Mouse (Mus musculus) layer of hippocampus, adult 11-12 months (tissue): ENCODE results near the gene Armc6.
A peak's percentile ranks its signal among the peaks of the same experiment; 100 is the strongest.

Experiments
- DNase-seq: peaks from one replicate; pipeline ENCODE4 v3.0.0; 2022; ENCODE audit warnings: low spot score

Gene Armc6

GRCm38 (mm10) chr8:70234080-70234780 is at the start of gene Armc6, which contains the start of gene Sugp2:
Gene Armc6 (minus strand): TSS chr8:70234466.
Gene Sugp2 (plus strand): TSS chr8:70234226.
- DNase-seq, result peak; percentile 95

DNA sequence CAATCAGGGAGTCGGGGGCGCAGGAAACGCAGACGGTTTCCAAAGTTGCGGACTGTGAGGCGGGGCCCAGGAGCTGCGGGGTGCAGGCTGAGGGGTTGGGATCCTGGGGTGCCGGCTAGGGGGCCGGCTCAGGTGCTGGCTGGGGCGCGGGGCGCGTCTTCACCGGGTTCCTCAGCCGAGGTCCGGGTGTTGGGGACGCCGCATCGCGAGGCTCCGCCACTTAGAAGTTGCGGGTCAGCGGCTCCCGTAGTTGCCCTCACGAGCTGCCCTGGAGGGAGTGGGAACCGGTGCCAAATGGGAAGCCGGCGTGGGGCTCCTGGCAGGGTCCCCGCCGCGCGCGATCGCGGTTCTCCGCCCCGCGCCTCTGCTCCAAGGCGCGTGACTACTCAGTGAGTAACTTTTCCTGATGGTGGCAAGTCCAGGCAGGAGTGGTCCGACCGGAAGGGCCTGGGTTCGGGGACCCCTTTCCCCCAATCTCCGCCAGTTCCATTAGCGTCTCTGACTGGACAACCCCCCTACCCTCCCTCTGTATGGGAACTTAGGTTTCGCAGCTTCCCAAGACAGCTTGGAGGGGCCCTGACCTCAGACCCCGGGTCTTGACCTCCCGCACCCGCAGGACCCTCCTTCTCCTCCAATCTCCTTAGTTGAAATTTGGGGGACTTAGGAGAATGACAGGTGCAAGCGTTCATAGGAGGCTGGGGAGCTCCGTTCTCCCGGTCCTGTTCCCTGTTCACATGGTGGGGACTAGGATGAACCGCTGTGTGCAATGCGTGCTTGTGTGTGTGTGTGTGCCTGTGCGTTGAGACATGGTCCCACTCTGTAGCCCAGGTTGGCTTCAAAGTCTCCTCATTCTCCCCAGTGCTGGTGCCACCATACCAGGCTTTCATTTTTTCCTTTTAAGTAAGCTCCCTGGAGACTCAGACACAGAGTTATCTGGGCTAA is 49.1 kb upstream of the Armc6 start:
- no peak for DNase-seq

GRCm38 (mm10) chr8:70282603-70283135 is 48.4 kb upstream of the Armc6 start, which contains the start of gene Homer3:
Gene Homer3 (plus strand): TSS chr8:70282827.
- DNase-seq, result peak; percentile 82

- DNase-seq, result no peak
These were observed 46.7 kb upstream of the Armc6 start for GRCm38 (mm10) chr8:70281001-70281400.

- no peak for DNase-seq
These were observed 45.0 kb upstream of the Armc6 start for GRCm38 (mm10) chr8:70279266-70279665.

DNA sequence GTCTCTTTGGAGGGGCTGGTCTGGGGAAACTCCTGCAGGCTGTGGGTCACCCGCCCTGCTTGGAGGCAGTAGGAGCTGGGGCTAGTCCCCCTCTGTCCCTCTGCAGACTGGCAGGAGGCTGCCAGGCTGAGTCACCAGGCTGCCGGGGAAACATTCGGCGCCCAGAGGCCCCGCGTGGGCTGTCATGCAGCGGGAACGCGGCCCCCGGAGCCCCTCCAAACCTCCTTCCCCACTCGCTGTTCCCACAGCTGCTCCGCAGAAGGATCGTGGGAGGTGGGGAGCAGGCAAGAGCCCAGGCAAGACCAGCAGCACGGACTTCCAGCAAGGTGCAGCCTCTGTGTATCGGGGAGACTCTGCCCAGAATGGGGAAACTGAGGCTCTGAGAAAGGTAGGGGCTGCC is 43.9 kb upstream of the Armc6 start:
- peak; percentile 65 for DNase-seq

- DNase-seq, result no peak
These were observed 42.2 kb upstream of the Armc6 start for GRCm38 (mm10) chr8:70276476-70276875.

GRCm38 (mm10) chr8:70274350-70274749 is 40.1 kb upstream of the Armc6 start:
- no peak for DNase-seq

GRCm38 (mm10) chr8:70272949-70273348 is 38.7 kb upstream of the Armc6 start:
- no peak for DNase-seq

DNA sequence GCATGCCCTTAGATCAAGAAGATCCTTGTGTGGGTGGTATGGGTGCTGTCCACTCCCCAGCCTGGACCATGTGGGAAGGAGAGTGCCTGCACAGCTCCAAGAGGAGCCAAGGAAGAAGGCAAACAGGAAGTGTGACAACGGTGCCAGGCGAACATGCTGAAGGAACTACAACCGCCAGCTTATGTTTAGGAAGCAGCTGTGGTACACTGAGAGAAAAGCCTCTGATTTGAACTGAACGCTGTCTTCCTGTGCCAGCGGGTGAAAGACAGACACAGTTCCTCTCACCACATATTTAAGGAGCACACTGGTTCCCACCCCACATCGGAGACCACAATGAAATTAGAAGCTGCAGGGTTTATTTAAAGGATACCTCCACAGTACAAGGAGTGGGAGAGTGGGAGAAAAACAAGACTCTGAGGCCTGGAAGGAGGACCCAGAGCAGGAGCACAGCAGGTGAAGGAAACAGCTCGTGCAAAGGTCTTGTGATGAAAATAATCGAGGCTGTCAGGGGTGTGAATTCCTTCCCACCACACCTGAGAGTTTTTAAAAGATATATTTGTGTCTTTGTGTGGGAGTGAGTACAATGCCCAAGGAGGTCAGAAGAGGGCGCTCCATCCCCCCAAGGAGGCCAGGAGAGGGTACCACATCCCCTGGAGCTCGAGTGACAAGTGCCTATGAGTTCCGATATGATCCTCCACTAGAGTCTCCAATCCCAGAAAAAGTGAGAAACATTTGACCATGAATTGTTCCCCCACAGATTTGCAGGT is 34.7 kb upstream of the Armc6 start:
- DNase-seq, result no peak

GRCm38 (mm10) chr8:70268311-70268710 is 34.0 kb upstream of the Armc6 start:
- no peak for DNase-seq

DNA sequence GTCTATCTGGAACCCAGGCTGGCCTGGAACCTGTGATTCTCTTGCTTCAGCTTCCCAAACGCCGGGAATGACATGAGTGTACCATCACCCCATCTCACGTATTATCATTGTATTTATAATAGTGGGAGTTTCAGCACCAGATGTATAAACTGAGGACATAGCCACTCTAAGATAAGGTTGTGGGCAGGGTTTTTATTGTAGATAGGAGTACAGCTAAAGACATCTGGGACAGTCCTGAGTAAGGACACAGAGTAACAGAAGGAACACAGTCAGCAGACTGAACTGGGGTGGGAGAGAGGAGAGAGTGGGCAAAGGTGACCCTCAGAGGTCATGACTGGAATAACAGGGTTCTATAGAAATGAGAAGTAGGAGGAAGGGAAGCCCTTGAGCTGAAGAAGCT is 33.4 kb upstream of the Armc6 start:
- DNase-seq, result no peak

DNA sequence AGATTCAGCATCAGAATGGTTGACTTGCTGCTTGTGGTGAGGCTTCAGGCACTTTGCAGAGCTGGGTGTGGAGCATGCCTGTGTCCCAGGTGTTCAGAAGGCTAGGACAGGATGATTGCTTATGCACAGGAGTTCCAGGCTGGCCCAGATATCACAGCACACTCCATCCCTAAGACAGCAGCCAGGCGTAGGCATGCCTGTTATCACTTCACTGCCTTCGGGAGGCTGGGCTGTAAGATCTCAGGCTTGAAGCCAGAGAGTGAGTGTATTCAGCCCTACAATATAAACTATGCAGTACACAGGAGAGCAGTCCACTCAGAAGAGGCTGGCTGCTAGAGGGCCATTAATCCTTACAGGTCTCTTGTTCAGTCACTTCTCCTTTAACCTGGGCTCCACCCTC is 24.8 kb upstream of the Armc6 start:
- DNase-seq, result no peak

DNA sequence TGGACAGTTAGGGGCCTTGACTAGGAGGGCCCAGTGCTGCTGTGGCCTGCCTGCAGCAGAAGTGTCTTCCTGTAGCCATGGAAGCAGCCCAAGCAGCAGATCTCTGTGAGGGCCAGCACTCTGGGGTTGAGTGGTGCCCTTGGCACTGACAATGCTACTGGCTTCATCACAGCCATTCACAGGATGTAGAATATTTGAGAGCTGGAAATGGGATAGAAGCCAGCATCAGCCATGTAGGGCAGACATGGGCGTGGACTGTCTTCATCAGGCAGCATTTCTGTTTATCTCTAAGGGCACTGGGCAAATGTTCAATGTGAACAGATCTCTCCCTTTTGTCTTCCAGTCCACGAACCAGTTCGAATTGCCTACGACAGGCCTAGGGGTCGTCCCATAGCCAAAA is 24.3 kb upstream of the Armc6 start:
- no peak for DNase-seq

GRCm38 (mm10) chr8:70257456-70257855 is 23.2 kb upstream of the Armc6 start:
- no peak for DNase-seq

GRCm38 (mm10) chr8:70254628-70255027 is 20.4 kb upstream of the Armc6 start:
- DNase-seq, result no peak

DNA sequence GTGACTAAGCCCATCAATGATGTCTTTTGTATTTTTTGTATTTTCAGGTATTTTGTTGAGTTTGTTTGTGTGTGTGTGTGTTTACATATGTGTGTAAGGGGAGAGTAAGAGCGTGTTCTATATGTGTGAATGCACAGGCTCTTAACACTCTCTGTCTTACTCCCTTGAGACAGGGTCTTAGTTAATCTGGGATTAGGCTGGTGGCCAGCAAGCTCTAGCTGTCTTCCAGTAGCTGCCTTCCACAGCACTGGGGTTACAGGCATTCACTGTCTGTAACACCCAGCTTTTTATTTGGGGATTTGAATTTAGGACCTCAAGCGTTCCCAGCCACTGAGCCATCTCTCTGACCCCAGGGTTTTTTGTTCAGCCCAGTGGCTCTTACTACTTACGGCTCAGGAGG is 13.6 kb upstream of the Armc6 start:
- no peak for DNase-seq

DNA sequence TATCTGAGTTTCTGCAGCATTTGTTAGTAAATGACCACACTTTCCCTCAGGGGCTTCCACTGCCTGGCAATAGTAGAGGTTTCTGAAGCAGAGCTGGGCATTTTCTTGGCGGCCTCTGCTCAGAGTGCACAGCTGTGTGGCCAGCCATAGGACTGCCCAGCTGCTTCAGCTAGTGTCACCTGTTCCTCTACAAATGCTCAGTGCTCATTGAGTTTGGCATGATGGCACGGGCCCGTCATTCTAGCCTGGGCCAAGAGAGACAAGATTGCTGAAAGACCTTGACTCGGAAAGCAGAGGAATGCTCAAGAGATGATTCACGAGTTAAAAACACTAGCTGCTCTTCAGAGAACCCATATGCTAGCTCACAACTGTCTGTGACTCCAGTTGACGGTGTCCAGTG is 12.4 kb upstream of the Armc6 start:
- no peak for DNase-seq

DNA sequence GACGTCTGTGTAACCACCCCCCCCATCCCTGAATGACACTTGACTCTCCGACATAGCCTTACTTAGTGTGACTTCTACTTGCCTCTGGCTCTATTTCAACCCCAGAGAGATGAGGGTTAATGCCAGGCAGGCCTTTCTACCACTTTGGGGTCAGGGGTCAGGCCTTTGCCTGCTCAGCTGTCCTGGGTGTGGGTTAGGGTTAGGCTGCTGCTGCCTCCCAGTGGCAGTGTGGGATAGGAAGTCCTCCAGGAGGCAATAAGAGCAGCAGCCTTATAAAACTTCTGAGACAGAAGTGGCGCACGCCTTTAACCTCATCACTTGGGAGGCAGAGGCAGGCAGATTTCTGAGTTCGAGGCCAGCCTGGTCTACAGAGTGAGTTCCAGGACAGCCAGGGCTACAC is 6.4 kb upstream of the Armc6 start:
- no peak for DNase-seq

- no peak for DNase-seq
These were observed 3.6 kb upstream of the Armc6 start for GRCm38 (mm10) chr8:70237842-70238241.

DNA sequence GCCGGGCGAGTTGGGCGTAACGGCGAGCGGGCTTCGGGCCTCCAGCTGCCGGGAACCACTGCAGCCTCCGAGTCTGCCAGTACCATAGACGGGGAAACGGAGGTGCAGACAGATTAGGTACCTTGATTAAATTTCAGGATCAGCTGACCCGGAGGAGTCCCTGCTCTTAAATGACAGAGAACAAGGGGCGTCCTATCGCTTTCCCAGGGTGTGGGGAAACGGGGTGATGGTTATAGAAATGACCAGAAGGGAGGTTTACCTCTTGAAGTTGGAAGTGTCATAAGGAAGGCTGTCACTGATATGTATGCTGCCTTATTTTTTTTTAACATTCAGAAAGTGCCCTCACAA is 489 bp upstream of the Armc6 start:
- no peak for DNase-seq

DNA sequence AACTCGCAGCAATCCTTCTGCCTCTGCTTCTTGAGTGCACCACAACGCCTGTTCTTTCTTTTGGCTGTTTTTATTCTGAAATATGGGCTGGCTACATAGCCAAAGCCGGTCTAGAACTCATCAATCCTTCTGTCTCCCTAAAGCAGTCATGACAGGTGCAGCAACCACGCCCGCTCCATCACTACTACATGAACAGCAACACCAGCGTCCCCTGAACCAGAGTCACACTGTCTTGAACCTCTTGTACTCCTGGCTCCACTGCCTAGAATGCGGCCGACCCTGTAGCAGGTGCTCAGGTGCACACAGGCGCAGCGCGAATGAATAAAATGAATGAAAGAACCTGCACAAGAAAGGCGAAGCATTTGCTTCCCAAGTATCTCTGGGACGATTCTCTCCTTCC is 660 bp downstream of the Armc6 start:
- no peak for DNase-seq
